Mouse (Mus musculus) lung, embryonic 16.5 days (tissue): ENCODE data around the gene Ogg1. TPM values are rescaled to one million over a fixed set of nuclear protein-coding genes. Genes with fewer than 3 reads are reported as not detected.

Experiments
- ATAC-seq: fragments of 200-750 bp; cut with Nextera tagmentation; 2 replicates; pipeline ENCODE4 v1.8.0; 2017; ENCODE audit warnings: low read depth, mild to moderate bottlenecking, moderate library complexity
- H3K27ac ChIP-seq: fragments of 300-500 bp; sonication (generic); 2 replicates; pipeline ENCODE4 v1.5.1; 2014; ENCODE audit warnings: mild to moderate bottlenecking, control low read depth, low read length
- H3K27me3 ChIP-seq: fragments of 300-500 bp; sonication (generic); 2 replicates; pipeline ENCODE4 v1.6.1; 2014; ENCODE audit warnings: low read depth, low read length, mixed read lengths; ENCODE audit not compliant: control insufficient read depth, insufficient read depth
- H3K36me3 ChIP-seq: fragments of 300-500 bp; sonication (generic); 2 replicates; pipeline ENCODE4 v1.6.1; 2014; ENCODE audit warnings: low read length; ENCODE audit not compliant: control insufficient read depth, insufficient read depth
- H3K4me1 ChIP-seq: fragments of 300-500 bp; sonication (generic); replicated peaks from 2 replicates; pipeline ENCODE4 v1.6.1; 2014; ENCODE audit warnings: low read length, mixed read lengths; ENCODE audit not compliant: control insufficient read depth, insufficient read depth
- H3K4me2 ChIP-seq: fragments of 300-500 bp; sonication (generic); 2 replicates; pipeline ENCODE4 v1.6.1; 2014; ENCODE audit warnings: low read depth, low read length, control low read depth
- H3K4me3 ChIP-seq: fragments of 300-500 bp; sonication (generic); 2 replicates; pipeline ENCODE4 v1.5.1; 2014; ENCODE audit warnings: mild to moderate bottlenecking, low read length, control low read depth
- H3K9ac ChIP-seq: fragments of 300-500 bp; sonication (generic); 2 replicates; pipeline ENCODE4 v1.6.1; 2014; ENCODE audit warnings: low read length, control low read depth
- H3K9me3 ChIP-seq: fragments of 300-500 bp; sonication (generic); 2 replicates; pipeline ENCODE4 v1.6.1; 2016; ENCODE audit warnings: low read length; ENCODE audit not compliant: control insufficient read depth
- WGBS: fragments of 180-500 bp; shearing (Covaris S2); extraction: QIAGEN DNeasy Blood & Tissue Kit; methylation state at CpG from one replicate; pipeline ENCODE4 v1.1.7; 2014; 5-methylcytosine and 5-hydroxymethylcytosine counted together
- polyA plus RNA-seq: library from polyadenylated mRNA; unstranded; fragments of >200 nt; fragmentation: Nextera tagmentation; extraction: Ambion mirVana; gene quantifications from 2 replicates; pipeline ENCODE4 v1.2.1, GENCODE M21; 2015

Gene Ogg1
- polyA plus RNA-seq = 16.1 and 17.6 TPM in 2 replicates

DNA sequence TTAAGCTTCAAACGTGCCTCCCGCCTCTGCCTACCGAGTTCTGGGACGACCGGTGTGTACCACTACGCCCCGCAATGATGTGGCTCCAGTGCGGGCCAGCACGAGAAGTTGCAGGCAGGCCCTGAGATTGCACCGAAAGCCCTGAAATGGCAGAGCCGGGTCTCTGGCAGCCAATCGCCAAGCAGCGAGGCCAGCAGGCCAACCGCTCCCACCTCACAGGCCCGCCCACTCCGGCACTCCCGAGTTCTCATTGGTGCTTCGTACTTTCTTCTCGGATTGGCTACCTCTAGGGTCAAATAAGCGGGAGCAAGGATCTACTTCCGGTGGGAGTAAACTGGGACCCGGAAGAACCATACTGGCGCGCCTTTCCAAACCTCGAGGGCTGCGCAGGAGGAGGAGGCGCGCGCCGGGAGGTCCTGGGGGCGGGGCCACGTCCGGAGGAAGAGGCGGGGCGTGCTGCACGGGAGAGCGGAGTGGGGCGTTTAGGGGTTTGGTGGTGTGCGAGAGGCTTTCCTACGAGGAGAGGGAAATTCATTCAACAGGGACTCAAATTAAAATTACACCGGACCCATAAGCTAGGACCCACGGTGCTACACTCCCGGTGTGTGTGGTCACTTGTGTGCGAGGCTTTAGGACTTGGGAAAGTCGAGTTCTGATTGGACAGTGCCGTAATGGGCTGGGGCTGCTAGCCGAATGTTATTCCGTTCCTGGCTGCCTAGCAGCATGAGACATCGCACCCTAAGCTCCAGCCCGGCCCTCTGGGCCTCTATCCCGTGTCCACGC is at the start of gene Ogg1:
Gene Ogg1 (plus strand): TSS at position 440 of the 783 bp plus-strand sequence.
- no peaks in the 10 kb centered on the region for H3K9me3 ChIP-seq
- H3K4me2 ChIP-seq = peak within 1 kb of the TSS; percentile 91
- peaks cover 4% of the 10 kb centered on the region for H3K4me1 ChIP-seq
- peak within 1 kb of the TSS; percentile 85 for H3K27ac ChIP-seq
- H3K27me3 ChIP-seq = no peaks in the 10 kb centered on the region
- peak; percentile 98 for ATAC-seq
- H3K4me3 ChIP-seq = peak within 1 kb of the TSS; percentile 68
- peak within 1 kb of the TSS; percentile 73 for H3K9ac ChIP-seq
- H3K36me3 ChIP-seq = peaks cover 31% of the 10 kb centered on the region
- WGBS = under 1% methylated on average over 52 of the region's 52 CpGs

DNA sequence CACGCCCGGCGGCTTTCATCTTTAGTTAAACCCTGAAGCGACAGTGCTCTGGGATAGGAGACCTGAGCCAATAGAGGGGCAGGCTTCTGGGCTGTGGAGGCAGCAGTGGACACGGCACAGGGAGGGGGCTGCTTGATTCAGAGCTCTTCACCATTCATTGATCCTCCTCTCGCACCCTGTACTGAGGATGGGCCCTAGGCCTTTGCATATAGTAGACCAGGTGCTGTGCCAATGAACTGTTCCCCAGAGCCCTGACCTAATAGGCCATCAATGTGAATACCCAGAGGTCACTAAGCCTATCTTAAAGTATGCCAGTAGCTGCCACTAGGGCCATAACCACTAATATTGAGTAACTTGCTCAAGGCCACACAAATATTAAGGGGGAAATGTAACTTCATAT is 45.1 kb upstream of the Ogg1 start:
- no peaks in the 10 kb centered on the region for H3K9me3 ChIP-seq
- no peak overlapping the region for H3K4me2 ChIP-seq
- no peak overlapping the region for H3K4me3 ChIP-seq
- peaks cover 29% of the 10 kb centered on the region for H3K27me3 ChIP-seq
- 54% methylated on average over 6 of the region's 6 CpGs for WGBS
- no peak overlapping the region for H3K9ac ChIP-seq
- peaks cover 5% of the 10 kb centered on the region; the same call in 1 of the 2 replicates for H3K4me1 ChIP-seq
- H3K36me3 ChIP-seq = peaks cover 3% of the 10 kb centered on the region; the same call in 1 of the 2 replicates
- no peak for ATAC-seq
- no peak overlapping the region for H3K27ac ChIP-seq

DNA sequence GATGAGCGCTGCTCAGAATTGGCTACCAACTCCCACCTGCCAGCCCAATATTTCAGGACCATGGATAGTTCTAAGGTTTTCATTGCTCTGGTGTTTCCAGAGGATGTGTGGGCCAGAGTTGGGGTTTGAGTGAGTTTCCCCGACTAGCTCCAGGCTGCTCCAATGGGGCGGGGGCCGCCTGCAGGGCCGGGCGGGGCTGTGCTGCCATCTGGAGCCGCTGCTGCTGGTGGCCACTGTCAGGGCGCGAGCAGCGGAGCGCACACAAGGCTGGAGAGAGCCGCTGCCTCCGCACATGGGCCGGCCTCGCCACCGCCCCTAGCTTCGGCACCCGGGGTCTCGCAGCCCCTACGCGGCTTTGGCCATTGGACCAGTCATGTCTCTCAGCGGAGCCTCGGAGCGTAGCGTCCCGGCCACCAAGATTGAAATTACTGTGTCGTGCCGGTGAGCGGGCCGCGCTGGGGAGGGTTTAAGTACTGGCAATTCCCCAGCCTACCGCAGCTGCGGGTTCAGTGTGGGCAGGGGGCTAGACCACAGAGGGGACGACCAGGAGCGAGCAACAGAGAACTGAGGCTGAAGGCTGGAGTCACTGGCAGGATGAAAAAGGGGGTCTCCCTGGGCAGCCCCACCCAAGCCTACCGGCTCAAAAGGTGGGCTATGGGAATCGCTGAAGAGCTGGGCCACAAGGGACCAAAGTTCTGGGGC is 44.5 kb upstream of the Ogg1 start, which contains the start of gene Cpne9:
Gene Cpne9 (plus strand): TSS at position 207 of the 702 bp plus-strand sequence.
- Histone ChIP-seq H3K36me3 (peaks cover 3% of the 10 kb centered on the region; the same call in 1 of the 2 replicates), H3K27ac (no peak within 1 kb of the TSS), H3K4me1 (peaks cover 5% of the 10 kb centered on the region; the same call in 1 of the 2 replicates), H3K9ac (no peak within 1 kb of the TSS), H3K4me2 (peak within 1 kb of the TSS; percentile 38), H3K4me3 (peak within 1 kb of the TSS; percentile 17), H3K9me3 (no peaks in the 10 kb centered on the region), H3K27me3 (peaks cover 29% of the 10 kb centered on the region)
- 3% methylated on average over 36 of the region's 37 CpGs for WGBS
- peak; percentile 66; the same call in 1 of the 2 replicates for ATAC-seq

DNA sequence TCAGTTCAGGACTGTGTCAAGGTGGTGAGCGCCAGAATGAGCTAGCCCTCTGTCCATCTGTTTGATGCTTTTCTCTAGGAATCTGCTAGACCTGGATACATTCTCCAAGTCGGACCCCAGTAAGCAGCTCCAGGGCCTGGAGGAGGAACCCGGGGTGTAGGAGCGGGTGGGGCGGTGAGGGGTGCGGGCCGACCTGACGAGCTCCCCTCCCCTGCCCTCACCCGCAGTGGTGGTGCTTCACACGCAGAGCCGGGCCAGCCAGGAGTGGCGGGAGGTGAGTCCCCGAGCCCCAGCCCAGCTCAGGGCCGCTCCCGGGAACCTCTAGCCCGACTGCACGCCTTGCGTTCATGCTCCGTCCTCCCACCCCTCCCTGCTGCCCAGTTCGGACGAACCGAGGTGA is 43.8 kb upstream of the Ogg1 start:
- peak overlapping the region; percentile 17 for H3K4me3 ChIP-seq
- H3K4me2 ChIP-seq = peak overlapping the region; percentile 38
- H3K9me3 ChIP-seq = no peaks in the 10 kb centered on the region
- no peak overlapping the region for H3K27ac ChIP-seq
- H3K4me1 ChIP-seq = peaks cover 5% of the 10 kb centered on the region; the same call in 1 of the 2 replicates
- 2% methylated on average over 22 of the region's 22 CpGs for WGBS
- peaks cover 29% of the 10 kb centered on the region for H3K27me3 ChIP-seq
- no peak for ATAC-seq
- H3K36me3 ChIP-seq = no peaks in the 10 kb centered on the region
- no peak overlapping the region for H3K9ac ChIP-seq

DNA sequence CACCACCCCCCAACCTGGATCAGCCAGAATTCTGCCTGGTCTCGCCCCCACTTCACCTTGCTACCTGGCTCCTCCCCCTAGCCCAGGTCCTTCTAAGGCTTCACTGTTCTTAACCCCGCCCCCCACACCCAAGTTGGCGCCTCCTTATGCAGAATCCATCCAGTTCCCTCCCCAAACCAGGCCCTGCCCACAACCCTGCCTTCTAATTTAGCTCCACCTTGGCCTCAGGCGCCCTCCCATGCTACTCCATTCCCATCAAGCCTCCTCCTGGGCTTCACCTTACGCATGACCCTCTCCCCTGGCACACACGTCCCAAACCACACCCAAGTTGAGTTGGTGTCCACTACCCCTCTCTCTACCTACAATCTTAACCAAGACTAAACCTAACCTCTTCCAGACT is 43.3 kb upstream of the Ogg1 start:
- no peaks in the 10 kb centered on the region for H3K9me3 ChIP-seq
- no peaks in the 10 kb centered on the region for H3K36me3 ChIP-seq
- peak overlapping the region; percentile 17 for H3K4me3 ChIP-seq
- no peak overlapping the region for H3K27ac ChIP-seq
- WGBS = 10% methylated on average over 4 of the region's 6 CpGs
- peaks cover 29% of the 10 kb centered on the region for H3K27me3 ChIP-seq
- H3K4me2 ChIP-seq = peak overlapping the region; percentile 38
- ATAC-seq = peak; percentile 34; the same call in 1 of the 2 replicates
- peaks cover 5% of the 10 kb centered on the region; the same call in 1 of the 2 replicates for H3K4me1 ChIP-seq
- no peak overlapping the region for H3K9ac ChIP-seq

DNA sequence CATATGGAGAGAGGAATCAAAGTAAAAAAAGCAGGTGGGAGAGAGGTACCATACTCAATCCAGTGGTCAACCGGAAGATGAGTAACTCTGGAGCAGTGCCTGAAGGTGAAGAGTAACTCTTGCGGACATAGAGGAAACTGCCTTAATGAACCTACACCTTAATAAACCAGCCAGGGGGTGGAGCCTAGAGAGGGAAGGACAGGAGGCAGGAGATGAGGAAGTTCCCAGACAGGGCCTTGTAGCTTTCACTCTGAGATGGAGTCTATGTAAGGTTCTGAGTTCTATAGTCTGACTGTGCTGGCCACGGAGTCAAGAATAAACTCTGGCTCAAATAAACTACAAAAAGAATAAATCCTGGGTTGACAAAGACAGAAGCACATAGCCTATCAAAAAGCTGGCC is 41.8 kb upstream of the Ogg1 start:
- Histone ChIP-seq H3K36me3 (no peaks in the 10 kb centered on the region), H3K4me2 (no peak overlapping the region), H3K4me1 (peaks cover 5% of the 10 kb centered on the region; the same call in 1 of the 2 replicates), H3K9me3 (no peaks in the 10 kb centered on the region), H3K27me3 (peaks cover 29% of the 10 kb centered on the region), H3K27ac (no peak overlapping the region), H3K4me3 (no peak overlapping the region), H3K9ac (no peak overlapping the region)
- no peak for ATAC-seq
- WGBS = 66% methylated on average over 3 of the region's 3 CpGs

DNA sequence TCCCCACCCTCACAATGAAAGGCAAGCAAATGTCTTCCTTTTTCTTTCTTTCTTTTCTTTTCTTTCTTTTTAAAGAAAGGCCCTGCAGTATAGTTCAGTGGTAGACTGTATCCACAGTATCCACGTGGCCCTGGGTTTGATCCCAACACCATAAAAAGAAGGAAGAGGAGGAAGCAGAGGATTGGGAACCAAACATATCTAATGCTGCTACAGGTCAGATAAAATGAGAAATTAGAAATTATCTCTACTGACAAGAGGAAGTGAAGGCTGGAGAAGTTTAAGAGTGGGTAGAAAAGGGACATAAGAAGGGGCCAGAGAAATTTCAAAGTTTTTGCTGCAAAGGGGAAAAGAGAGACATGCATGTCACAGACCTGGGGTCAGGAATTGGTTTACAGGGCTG is 40.5 kb upstream of the Ogg1 start:
- Histone ChIP-seq H3K27me3 (peaks cover 29% of the 10 kb centered on the region), H3K9ac (no peak overlapping the region), H3K4me1 (peaks cover 5% of the 10 kb centered on the region; the same call in 1 of the 2 replicates), H3K4me3 (no peak overlapping the region), H3K9me3 (no peaks in the 10 kb centered on the region), H3K4me2 (no peak overlapping the region), H3K27ac (no peak overlapping the region), H3K36me3 (no peaks in the 10 kb centered on the region)
- no peak for ATAC-seq
- WGBS = 48% methylated on average over 1 of the region's 1 CpGs

DNA sequence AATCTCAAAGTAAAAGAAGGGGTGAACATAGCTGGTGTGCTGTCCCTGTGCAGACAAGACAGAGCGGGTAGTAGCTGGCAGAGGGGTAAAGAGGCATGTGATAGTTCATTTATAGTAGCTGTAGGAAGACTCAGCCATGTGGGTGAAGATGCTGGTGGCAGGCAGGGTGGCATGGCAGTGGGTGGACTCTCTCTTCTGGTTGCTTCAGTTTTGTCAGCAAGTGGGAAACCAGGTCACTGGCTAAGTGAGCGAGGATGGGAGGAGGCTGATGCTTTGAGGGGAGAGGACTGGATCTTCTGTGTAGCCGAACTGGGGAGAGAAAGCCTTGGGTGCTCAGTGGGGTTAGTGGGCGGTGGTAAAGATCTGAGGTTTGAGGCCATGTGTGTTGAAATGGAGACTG is 39.5 kb upstream of the Ogg1 start:
- H3K9ac ChIP-seq = no peak overlapping the region
- no peak overlapping the region for H3K4me2 ChIP-seq
- H3K4me3 ChIP-seq = no peak overlapping the region
- WGBS = 64% methylated on average over 4 of the region's 4 CpGs
- H3K27me3 ChIP-seq = peaks cover 21% of the 10 kb centered on the region
- H3K27ac ChIP-seq = no peak overlapping the region
- H3K36me3 ChIP-seq = no peaks in the 10 kb centered on the region
- no peaks in the 10 kb centered on the region for H3K9me3 ChIP-seq
- peaks cover 2% of the 10 kb centered on the region; the same call in 1 of the 2 replicates for H3K4me1 ChIP-seq
- ATAC-seq = no peak

DNA sequence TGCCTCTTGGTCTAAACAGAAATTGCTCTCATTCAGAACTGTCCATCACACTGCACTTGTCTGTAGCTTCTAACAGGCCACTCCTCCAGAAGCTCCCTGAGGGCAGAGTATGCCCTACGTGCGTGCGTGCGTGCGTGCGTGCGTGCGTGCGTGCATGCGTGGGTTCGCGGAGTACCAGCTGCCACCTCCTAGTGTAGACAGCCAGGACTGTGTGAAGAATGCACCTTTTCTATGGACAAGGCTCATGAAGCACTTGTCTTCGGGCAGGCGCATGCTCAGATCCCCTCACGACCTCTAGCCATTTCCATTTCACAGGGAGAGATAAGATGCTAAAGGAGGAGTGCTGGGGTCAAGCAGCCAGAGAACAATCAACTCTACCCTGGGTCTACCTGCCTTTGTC is 37.4 kb upstream of the Ogg1 start:
- WGBS = 87% methylated on average over 15 of the region's 15 CpGs

More for the DNA sequence above, 37.4 kb upstream of the Ogg1 start:
- Histone ChIP-seq H3K9me3 (no peaks in the 10 kb centered on the region), H3K4me1 (no peaks in the 10 kb centered on the region), H3K27me3 (peaks cover under 1% of the 10 kb centered on the region), H3K4me2 (no peak overlapping the region), H3K36me3 (no peaks in the 10 kb centered on the region), H3K9ac (no peak overlapping the region), H3K27ac (no peak overlapping the region), H3K4me3 (no peak overlapping the region)
- ATAC-seq = no peak
